In the genomic region with DNA sequence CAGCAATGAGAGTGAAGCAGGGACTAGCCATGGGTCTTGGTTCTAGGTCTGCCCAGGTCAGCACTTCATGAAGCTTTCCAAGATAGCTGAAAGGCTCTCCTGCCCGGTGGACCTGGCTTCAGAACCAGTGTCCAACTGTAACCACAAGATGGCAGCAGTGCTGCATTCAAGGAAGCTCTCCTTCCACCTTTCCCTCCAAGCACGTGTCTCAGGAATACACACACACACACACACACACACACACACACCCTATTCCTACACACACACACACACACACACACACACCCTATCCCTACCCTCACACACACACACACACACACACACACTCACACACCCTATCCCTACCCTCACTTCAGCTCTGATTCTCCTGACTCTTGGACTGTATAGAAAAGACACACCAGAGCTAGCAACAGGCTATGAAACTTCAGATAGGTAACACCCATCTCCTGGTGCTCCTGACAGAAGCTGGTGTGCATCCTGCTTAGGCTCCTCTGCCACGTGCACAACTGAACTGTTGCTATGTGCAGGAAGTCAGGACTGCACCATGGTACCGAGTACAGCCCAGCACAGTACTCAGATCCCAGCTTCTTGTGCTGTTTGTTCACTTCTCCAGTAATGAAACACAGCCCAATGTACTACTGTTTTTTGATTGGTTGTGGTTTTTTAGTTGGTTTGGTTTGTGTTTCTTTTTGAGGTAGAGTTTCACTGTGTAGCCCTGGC, we compare ENCODE assay signal across 8 mouse cellular contexts. TPM values are rescaled to one million over a fixed set of nuclear protein-coding genes. Genes with fewer than 3 reads are reported as not detected.
DNase-seq lines count a peak whose midpoint lies in the region; ATAC-seq and TF ChIP-seq lines count a peak whose summit lies in the region.

No protein-coding gene starts in this region.

- peak; percentile 75 for ATAC-seq in embryonic facial prominence, embryonic 15.5 days (ENCODE audit: insufficient number of reproducible peaks, low FRiP score, low TSS enrichment, low read depth)
- peak; percentile 68 for ATAC-seq in heart, embryonic 11.5 days (replicated peaks; ENCODE audit: insufficient number of reproducible peaks, low FRiP score, low TSS enrichment)
- peak; percentile 87 for ATAC-seq in kidney, embryonic 15.5 days (replicated peaks; ENCODE audit: low FRiP score)
- peak; percentile 32; the same call in 1 of the 2 replicates for ATAC-seq in limb, embryonic 15.5 days (ENCODE audit: insufficient number of reproducible peaks, low FRiP score, low TSS enrichment, low read depth)
- ATAC-seq in monocyte, adult 5-6 weeks (replicated peaks; ENCODE audit: insufficient number of reproducible peaks, low FRiP score, low TSS enrichment, poor library complexity, severe bottlenecking), result peak; percentile 65

- peak; percentile 86 for DNase-seq in A20 (ENCODE audit: low read depth, low spot score)
- peak; percentile 45 to 67 for DNase-seq in spleen, postnatal 36 days (ENCODE audit: low spot score in 2 of 2)

- peaks cover 5% of the 10 kb centered on the region; the same call in 1 of the 2 replicates for H3K4me1 ChIP-seq in bone marrow, adult 2 months (ENCODE audit: control insufficient read depth, insufficient read depth, low read length)
- H3K4me1 ChIP-seq in embryonic facial prominence, embryonic 15.5 days, result no peaks in the 10 kb centered on the region
- H3K4me1 ChIP-seq in heart, embryonic 11.5 days (ENCODE audit: control insufficient read depth, insufficient read depth, low read length), result no peaks in the 10 kb centered on the region
- no peaks in the 10 kb centered on the region for H3K4me1 ChIP-seq in kidney, embryonic 15.5 days
- 0 out of 2 replicates have a peak, but pooled peaks cover 2% of the 10 kb centered on the region for H3K4me1 ChIP-seq in limb, embryonic 15.5 days

- H3K4me3 ChIP-seq in bone marrow, adult 2 months (replicated peaks; ENCODE audit: control insufficient read depth, low read depth, low read length), result no peak overlapping the region
- H3K4me3 ChIP-seq in embryonic facial prominence, embryonic 15.5 days (replicated peaks), result no peak overlapping the region
- no peak overlapping the region for H3K4me3 ChIP-seq in heart, embryonic 11.5 days (ENCODE audit: low read depth, low read length)
- H3K4me3 ChIP-seq in kidney, embryonic 15.5 days (replicated peaks), result no peak overlapping the region
- H3K4me3 ChIP-seq in limb, embryonic 15.5 days, result no peak overlapping the region

- H3K4me2 ChIP-seq in embryonic facial prominence, embryonic 15.5 days (replicated peaks), result no peak overlapping the region
- H3K4me2 ChIP-seq in heart, embryonic 11.5 days, result no peak overlapping the region
- H3K4me2 ChIP-seq in kidney, embryonic 15.5 days, result no peak overlapping the region
- H3K4me2 ChIP-seq in limb, embryonic 15.5 days, result no peak overlapping the region

- TF ChIP-seq POLR2A in bone marrow, adult 2 months (IDR thresholded peaks at IDR 0.05; ENCODE audit: borderline replicate concordance, control insufficient read depth, low read depth, low read length), result no peak

- H3K9me3 ChIP-seq in embryonic facial prominence, embryonic 15.5 days (replicated peaks), result no peaks in the 10 kb centered on the region
- no peaks in the 10 kb centered on the region for H3K9me3 ChIP-seq in heart, embryonic 11.5 days (replicated peaks; ENCODE audit: control insufficient read depth, low read length)
- no peaks in the 10 kb centered on the region for H3K9me3 ChIP-seq in kidney, embryonic 15.5 days (replicated peaks)
- H3K9me3 ChIP-seq in limb, embryonic 15.5 days, result no peaks in the 10 kb centered on the region

- H3K36me3 ChIP-seq in embryonic facial prominence, embryonic 15.5 days, result 0 out of 2 replicates have a peak, but pooled peaks cover 7% of the 10 kb centered on the region
- H3K36me3 ChIP-seq in heart, embryonic 11.5 days (ENCODE audit: control insufficient read depth, insufficient read depth, low read length), result 0 out of 2 replicates have a peak, but pooled peaks cover 3% of the 10 kb centered on the region
- H3K36me3 ChIP-seq in kidney, embryonic 15.5 days, result no peaks in the 10 kb centered on the region
- 0 out of 2 replicates have a peak, but pooled peaks cover 6% of the 10 kb centered on the region for H3K36me3 ChIP-seq in limb, embryonic 15.5 days

- H3K27ac ChIP-seq in bone marrow, adult 2 months (ENCODE audit: control insufficient read depth, insufficient read depth, low read depth, low read length, poor library complexity), result no peak overlapping the region
- H3K27ac ChIP-seq in embryonic facial prominence, embryonic 15.5 days (replicated peaks), result no peak overlapping the region
- no peak overlapping the region for H3K27ac ChIP-seq in heart, embryonic 11.5 days (ENCODE audit: low read depth, low read length)
- no peak overlapping the region for H3K27ac ChIP-seq in kidney, embryonic 15.5 days
- H3K27ac ChIP-seq in limb, embryonic 15.5 days, result no peak overlapping the region

- WGBS in bone marrow, adult 2 months, result 20% methylated on average over 4 of the region's 4 CpGs
- 26% methylated on average over 4 of the region's 4 CpGs for WGBS in embryonic facial prominence, embryonic 15.5 days
- 25% methylated on average over 4 of the region's 4 CpGs for WGBS in heart, embryonic 11.5 days (ENCODE audit: insufficient replicate concordance)
- 23% methylated on average over 4 of the region's 4 CpGs for WGBS in kidney, embryonic 15.5 days
- 26% methylated on average over 4 of the region's 4 CpGs for WGBS in limb, embryonic 15.5 days

- H3K9ac ChIP-seq in embryonic facial prominence, embryonic 15.5 days, result no peak overlapping the region
- no peak overlapping the region for H3K9ac ChIP-seq in heart, embryonic 11.5 days (ENCODE audit: low read depth, low read length)
- no peak overlapping the region for H3K9ac ChIP-seq in kidney, embryonic 15.5 days
- no peak overlapping the region for H3K9ac ChIP-seq in limb, embryonic 15.5 days

- peak; percentile 97 for TF ChIP-seq CTCF in bone marrow, adult 2 months (IDR thresholded peaks at IDR 0.05; ENCODE audit: control insufficient read depth, insufficient read depth, low read length)

- H3K27me3 ChIP-seq in embryonic facial prominence, embryonic 15.5 days, result no peaks in the 10 kb centered on the region
- no peaks in the 10 kb centered on the region for H3K27me3 ChIP-seq in heart, embryonic 11.5 days (ENCODE audit: control insufficient read depth, insufficient read depth, low read length)
- no peaks in the 10 kb centered on the region for H3K27me3 ChIP-seq in kidney, embryonic 15.5 days
- H3K27me3 ChIP-seq in limb, embryonic 15.5 days, result no peaks in the 10 kb centered on the region

RNA-seq across cellular contexts. Expression of gene Hmox1, which starts 21.6 kb away (rescaled TPM):
- 297 and 316 TPM in 2 replicates for polyA plus RNA-seq in bone marrow, adult 2 months (2011; ENCODE audit: insufficient read depth, insufficient read length, low replicate concordance, missing spikeins)
- 35.9 and 36.2 TPM in 2 replicates for polyA plus RNA-seq in embryonic facial prominence, embryonic 15.5 days (2015; fragmentation: Nextera tagmentation; extraction: Ambion mirVana)
- 9.5 and 17.2 TPM in 2 replicates for polyA plus RNA-seq in heart, embryonic 11.5 days (2014; fragmentation: Nextera tagmentation; extraction: Ambion mirVana)
- 37.9 and 40.1 TPM in 2 replicates for polyA plus RNA-seq in kidney, embryonic 15.5 days (2015; fragmentation: Nextera tagmentation; extraction: Ambion mirVana)
- polyA plus RNA-seq in limb, embryonic 15.5 days (2015; fragmentation: Nextera tagmentation; extraction: Ambion mirVana), result 35.5 and 36.9 TPM in 2 replicates
- total RNA-seq in monocyte, adult 5-6 weeks (2017), result 50.8 to 61.9 TPM (median 55.9 TPM) in 3 replicates

RNA-seq across cellular contexts. Expression of gene Mcm5, which starts 37.6 kb away (rescaled TPM):
- 115 and 116 TPM in 2 replicates for polyA plus RNA-seq in bone marrow, adult 2 months (2011; ENCODE audit: insufficient read depth, insufficient read length, low replicate concordance, missing spikeins)
- 123 and 124 TPM in 2 replicates for polyA plus RNA-seq in embryonic facial prominence, embryonic 15.5 days (2015; fragmentation: Nextera tagmentation; extraction: Ambion mirVana)
- 104 and 110 TPM in 2 replicates for polyA plus RNA-seq in heart, embryonic 11.5 days (2014; fragmentation: Nextera tagmentation; extraction: Ambion mirVana)
- polyA plus RNA-seq in kidney, embryonic 15.5 days (2015; fragmentation: Nextera tagmentation; extraction: Ambion mirVana), result 173 and 194 TPM in 2 replicates
- polyA plus RNA-seq in limb, embryonic 15.5 days (2015; fragmentation: Nextera tagmentation; extraction: Ambion mirVana), result 123 and 128 TPM in 2 replicates
- total RNA-seq in monocyte, adult 5-6 weeks (2017), result 28.1 to 55.4 TPM (median 30.7 TPM) in 3 replicates

RNA-seq across cellular contexts. Expression of gene Tom1, which starts 38.3 kb away (rescaled TPM):
- 9.1 and 23.7 TPM in 2 replicates for polyA plus RNA-seq in bone marrow, adult 2 months (2011; ENCODE audit: insufficient read depth, insufficient read length, low replicate concordance, missing spikeins)
- 41.9 and 50.0 TPM in 2 replicates for polyA plus RNA-seq in embryonic facial prominence, embryonic 15.5 days (2015; fragmentation: Nextera tagmentation; extraction: Ambion mirVana)
- 35.8 and 40.6 TPM in 2 replicates for polyA plus RNA-seq in heart, embryonic 11.5 days (2014; fragmentation: Nextera tagmentation; extraction: Ambion mirVana)
- 29.6 and 35.1 TPM in 2 replicates for polyA plus RNA-seq in kidney, embryonic 15.5 days (2015; fragmentation: Nextera tagmentation; extraction: Ambion mirVana)
- 45.1 and 56.1 TPM in 2 replicates for polyA plus RNA-seq in limb, embryonic 15.5 days (2015; fragmentation: Nextera tagmentation; extraction: Ambion mirVana)
- 21.5 to 55.1 TPM (median 25.0 TPM) in 3 replicates for total RNA-seq in monocyte, adult 5-6 weeks (2017)

Comparison
In these comparisons a context has a peak if more than half of its experiments do, and no peak if none do; other contexts are left out.
1. ATAC-seq: peak in every context shown above with its lines; median percentile 87 in kidney, embryonic 15.5 days; 75 in embryonic facial prominence, embryonic 15.5 days; 68 in heart, embryonic 11.5 days; 65 in monocyte, adult 5-6 weeks; 32 in limb, embryonic 15.5 days.